Mouse (Mus musculus) adrenal gland, postnatal 14 days (tissue): ENCODE measurements around the gene Eya3. TPM values are rescaled to one million over a fixed set of nuclear protein-coding genes. Genes with fewer than 3 reads are reported as not detected.
"Not testable (repeated sequence)": the region's sequence is repeated elsewhere in the genome, so short reads cannot be mapped to it uniquely, and the experiment has no call there.

Experiments
- DNase-seq: peaks from one replicate; pipeline ENCODE4 v3.0.0; 2021; ENCODE audit warnings: mixed read lengths
- total RNA-seq: library from RNA; stranded (reverse); gene quantifications from 2 replicates; pipeline ENCODE4 v1.2.3, GENCODE M21; 2021

The Eya3 gene
- total RNA-seq, 1 experiment from 2014 or later = 27.2 TPM

DNA sequence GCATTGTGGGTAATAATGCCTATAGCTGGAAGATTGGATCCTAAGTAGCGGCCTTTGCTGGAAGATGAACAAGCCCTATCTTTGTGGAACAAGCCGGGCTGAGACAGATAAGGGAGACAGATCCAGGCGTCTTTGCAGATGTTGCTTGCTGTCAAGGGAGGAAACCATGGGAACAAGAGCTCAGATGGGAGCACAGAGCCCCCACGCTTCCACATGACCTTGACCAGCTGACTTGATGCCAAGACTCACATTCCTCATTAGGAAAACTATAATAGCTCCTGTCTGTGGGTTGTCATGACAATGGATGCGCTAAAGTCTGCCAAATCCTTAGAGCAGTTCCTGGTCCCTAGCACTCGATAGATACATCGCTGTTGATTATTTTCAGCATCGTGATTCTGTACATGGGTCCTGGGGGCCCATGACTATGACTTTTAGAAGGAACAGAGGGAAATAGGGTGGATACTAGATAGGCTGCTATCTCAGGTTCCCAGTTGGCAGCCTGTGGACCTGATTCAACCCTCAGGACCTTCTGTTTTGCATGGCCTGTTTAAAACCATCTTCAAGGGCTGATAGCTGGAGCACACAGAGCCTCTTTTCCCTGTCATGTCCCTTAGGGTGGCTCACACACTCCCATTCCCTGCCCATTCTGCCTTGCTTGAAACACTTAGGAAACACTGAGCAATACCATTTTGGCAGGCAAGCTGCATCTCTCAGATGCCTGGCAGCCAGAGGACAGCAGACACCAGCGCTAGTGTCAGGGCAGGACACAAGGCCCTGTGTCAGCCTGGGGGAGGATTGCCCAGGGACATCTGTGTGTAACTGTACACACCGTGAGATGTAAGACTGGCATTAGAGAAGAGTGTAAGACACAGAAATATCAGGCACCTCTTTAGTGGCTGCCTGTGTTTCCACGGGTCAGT is 105.5 kb downstream of the Eya3 start:
- peak; percentile 50 for DNase-seq

DNA sequence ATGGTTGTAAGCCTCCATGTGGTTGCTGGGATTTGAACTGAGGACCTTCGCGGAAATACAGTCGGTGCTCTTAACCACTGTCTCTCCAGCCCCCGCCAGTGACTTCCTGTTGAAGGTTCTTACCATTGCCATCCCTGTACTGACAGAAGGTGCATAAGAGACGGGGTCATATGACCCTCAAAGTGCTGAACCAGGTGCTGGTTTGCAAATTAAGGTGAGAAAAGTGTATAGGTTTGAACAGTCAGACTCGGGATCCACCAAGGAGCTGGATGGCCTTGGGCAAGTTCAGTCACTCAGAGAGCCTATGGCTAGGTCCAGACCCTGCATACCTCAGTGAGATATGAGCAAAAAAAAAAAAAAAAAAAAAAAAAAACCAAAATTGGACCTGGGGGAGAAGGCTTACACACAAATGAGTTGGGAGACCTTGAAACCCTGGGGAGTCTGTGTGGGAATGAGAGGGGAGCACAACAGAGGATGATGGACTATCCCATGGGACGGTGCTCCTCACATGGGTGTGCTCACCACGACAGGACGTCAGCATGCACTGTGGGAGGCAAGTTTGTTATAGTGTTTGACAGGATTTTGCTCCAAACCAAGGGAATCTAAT is 108.2 kb downstream of the Eya3 start:
- DNase-seq = no peak

- peak; percentile 43 for DNase-seq
Observed at GRCm38 (mm10) chr4:132747664-132748259, 109.0 kb downstream of the Eya3 start.

DNA sequence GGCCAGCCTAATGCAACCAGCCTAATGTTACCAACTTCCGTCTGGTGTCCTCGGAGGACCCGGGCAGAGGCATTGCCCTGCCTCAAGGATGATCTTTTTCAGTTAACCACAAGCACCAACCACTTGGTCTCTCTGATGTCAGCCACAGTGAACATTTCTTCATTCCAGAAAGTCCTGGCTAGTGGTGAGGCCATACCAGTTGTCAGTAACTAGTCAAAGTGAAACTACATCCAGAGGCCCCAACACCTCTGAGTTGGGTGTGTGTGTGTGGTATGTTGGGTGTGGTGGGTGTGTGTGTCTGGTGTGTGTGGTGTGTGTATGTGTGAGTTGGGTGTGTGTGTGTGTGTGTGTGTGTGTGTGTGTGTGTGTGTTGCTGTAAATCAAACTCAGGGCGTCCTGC is 110.0 kb downstream of the Eya3 start:
- no peak for DNase-seq

DNA sequence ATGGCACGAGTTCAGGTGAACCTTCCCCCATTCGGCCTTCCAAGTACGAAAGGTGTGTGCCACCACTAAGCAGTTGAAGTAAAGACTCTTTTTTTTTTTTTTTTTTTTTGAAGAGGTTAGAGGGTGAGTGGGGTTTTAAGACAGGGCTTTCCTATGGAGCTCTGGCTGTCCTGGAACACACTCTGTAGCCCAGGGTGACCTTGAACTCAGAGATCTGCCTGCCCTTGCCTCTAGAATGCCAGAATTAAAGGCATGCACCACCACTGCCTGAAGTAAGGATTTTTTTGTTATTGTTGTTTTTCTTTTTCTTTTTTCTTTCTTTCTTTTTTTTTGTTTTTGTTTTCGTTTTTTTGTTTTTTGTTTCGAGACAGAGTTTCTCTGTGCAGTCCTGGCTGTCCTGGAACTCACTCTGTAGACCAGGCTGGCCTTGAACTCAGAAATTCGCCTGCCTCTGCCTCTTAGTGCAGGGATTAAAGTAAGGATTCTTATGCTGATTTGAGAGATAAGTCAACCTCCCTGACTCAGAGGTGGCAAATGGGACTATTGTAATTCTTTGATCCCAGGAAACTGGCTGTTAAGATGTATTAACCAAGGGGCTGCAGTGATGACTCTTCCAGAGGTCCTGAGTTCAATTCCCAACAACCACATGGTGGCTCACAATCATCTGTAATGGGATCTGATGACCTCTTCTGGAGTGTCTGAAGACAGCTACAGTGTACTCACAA is 110.6 kb downstream of the Eya3 start:
- DNase-seq = no peak

DNA sequence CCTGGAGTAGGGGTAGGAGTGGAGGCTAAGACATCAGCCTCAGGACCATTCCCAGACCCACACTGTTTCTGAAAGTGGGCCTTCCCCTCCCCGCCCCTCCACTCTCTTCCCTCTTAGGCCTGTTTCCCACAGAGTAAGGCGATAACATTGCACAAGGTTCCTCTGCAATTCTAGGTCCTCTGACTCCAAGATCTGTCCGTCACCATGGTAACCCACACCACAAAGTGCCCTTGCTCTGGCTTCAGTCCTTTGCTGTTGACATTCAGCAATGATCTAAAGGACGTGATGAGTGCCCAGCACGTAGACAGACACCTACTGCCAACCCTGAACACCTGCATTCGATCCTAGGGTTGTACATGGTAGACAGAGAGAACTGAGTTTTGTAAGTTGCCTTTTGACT is 114.2 kb downstream of the Eya3 start:
- peak; percentile 40 for DNase-seq

- DNase-seq = peak; percentile 88
Observed at GRCm38 (mm10) chr4:132756974-132757373, 118.2 kb downstream of the Eya3 start, which contains the start of gene Smpdl3b. Gene Smpdl3b, minus strand, starts transcription at chr4:132757252.

- DNase-seq = no peak
Observed at GRCm38 (mm10) chr4:132757633-132758351, 119.0 kb downstream of the Eya3 start.

DNA sequence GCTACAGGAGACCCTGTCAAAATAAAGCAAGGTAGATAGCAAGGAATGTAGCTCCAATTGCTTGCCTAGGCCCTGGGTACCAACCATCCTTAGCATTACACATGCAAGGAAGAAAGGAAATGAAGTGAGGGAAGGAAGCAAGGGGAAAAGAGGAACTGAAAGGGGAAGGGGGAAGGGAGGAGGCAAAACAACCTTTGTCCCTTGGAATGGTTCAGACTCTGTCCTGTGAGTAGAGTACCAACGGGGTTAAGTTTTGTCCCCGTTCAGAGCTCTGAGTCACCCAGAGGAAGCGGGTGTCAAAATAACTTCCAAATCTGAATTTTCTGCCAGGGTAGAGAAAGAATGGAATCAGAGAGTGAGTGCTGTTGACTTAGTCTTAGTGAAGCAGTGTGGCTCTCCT is 121.5 kb downstream of the Eya3 start:
- DNase-seq = no peak

- DNase-seq = no peak
Observed at GRCm38 (mm10) chr4:132762602-132763001, 123.8 kb downstream of the Eya3 start.

DNA sequence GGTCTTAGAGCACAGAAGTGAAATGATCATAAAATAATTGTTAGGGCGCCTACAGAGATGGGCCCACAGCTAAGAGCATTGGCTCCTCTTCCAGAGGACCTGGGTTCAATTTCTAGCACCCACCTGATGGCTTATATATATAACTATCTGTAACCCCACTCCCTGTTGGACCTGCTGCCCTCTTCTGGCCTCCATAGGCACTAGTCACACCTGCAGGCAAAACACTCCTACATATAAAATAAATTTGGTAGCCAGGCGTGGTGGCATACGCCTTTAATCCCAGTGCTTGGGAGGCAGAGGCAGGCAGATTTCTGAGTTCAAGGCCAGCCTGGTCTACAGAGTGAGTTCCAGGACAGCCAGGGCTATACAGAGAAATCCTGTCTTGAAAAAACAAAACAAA is 124.3 kb downstream of the Eya3 start:
- not testable (repeated sequence) for DNase-seq

- DNase-seq = peak; percentile 98
Observed at GRCm38 (mm10) chr4:132767914-132768876, 129.4 kb downstream of the Eya3 start, which contains the start of gene Rpa2. Gene Rpa2, plus strand, starts transcription at chr4:132768332.

GRCm38 (mm10) chr4:132771776-132772175 is 133.0 kb downstream of the Eya3 start:
- no peak for DNase-seq

Other genes with a start within 250 kb of the Eya3 start
- gene Phactr4, start 216.5 kb upstream of the Eya3 start, total RNA-seq = 40.3 and 46.2 TPM in 2 replicates
- 7.8 and 10.7 TPM in 2 replicates for gene Med18, start 175.1 kb upstream of the Eya3 start, total RNA-seq
- 17.8 and 19.8 TPM in 2 replicates for gene Sesn2, start 128.5 kb upstream of the Eya3 start, total RNA-seq
- gene Atpif1, start 105.3 kb upstream of the Eya3 start, total RNA-seq = 357 TPM in 2 replicates
- gene Dnajc8, start 103.4 kb upstream of the Eya3 start, total RNA-seq = 111 and 114 TPM in 2 replicates
- gene Ptafr, start 74.9 kb upstream of the Eya3 start, total RNA-seq = 1.4 and 1.5 TPM in 2 replicates
- gene Xkr8, start 93.6 kb downstream of the Eya3 start, total RNA-seq = 4.0 and 4.7 TPM in 2 replicates
- gene Smpdl3b, start 118.3 kb downstream of the Eya3 start, total RNA-seq = 2.1 and 3.3 TPM in 2 replicates
- 15.9 and 16.6 TPM in 2 replicates for gene Rpa2, start 129.3 kb downstream of the Eya3 start, total RNA-seq
- gene Themis2, start 157.4 kb downstream of the Eya3 start, total RNA-seq = 2.0 and 4.9 TPM in 2 replicates
- 38.6 and 46.8 TPM in 2 replicates for gene Ppp1r8, start 204.2 kb downstream of the Eya3 start, total RNA-seq
- 49.7 and 53.3 TPM in 2 replicates for gene Stx12, start 245.5 kb downstream of the Eya3 start, total RNA-seq